Mouse (Mus musculus) kidney, postnatal 4 days (tissue): Measurements from ENCODE around the gene Tlr9.

ENCODE experiments used
- DNase-seq, 2 experiments: peaks; one replicate each; pipeline ENCODE4 v3.0.0; 2021; ENCODE audit warnings: mixed read lengths in 2 of 2

Gene Tlr9

DNA sequence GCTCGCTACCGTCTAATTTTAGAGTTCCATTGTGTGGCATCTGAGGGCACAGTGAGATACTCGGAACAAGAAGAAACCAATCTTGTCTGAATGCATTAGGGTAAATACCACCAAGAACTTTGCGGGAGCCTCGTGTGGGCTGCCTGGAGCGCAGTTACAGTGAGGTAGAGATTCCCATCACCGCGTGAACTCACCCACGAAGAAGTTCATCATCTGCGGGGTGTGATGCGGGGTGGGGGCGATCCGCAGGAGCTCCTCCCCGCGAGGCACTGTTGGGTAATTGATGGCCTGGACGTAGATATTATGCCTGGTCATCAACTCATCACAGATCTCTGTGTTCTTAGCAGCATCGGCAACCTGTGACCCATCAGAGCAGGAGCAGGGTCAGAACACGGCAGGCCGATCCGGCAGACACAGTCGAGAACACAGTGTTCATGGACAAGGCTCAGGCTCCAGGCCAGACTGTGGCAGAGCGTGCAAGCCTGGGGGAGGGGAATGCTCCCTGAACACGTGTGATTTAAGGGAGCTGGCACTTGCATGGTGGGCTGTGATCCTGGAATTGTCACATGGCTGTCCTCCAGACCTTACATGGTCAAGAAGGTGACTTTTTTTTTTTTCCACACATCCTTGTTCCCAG is 12.9 kb downstream of the Tlr9 start:
- no peak for DNase-seq

DNA sequence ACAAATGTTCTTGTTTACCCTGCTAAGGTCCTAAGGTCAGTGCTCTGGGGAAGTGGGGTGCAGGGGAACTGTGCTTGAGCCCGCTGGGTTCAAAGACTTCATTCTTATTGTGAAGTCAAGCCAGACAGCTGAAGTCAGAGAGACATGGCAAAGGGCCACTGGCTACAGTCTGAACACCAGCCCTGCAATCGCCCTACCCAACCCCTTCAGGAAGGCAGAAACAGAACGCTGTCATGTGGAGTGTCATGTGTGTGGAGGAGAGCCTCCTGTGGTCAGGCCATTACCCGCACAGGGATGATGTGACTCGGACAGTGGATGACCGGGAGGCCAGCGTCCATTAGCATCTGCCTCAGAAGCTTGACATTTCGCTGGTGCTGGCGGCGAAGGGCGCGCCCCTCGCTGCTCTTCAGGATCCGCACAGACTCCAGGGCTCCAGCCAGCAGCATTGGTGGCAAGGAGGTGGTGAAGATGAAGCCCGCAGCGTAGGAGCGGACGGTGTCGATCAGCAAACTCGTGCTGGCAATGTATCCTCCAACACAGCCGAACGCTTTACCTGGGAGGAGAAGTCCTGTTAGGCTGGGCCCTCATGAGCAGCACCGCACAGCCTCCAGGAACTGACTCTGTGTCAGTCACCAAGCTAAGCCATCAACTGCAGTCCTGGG is 13.9 kb downstream of the Tlr9 start:
- no peak for DNase-seq

DNA sequence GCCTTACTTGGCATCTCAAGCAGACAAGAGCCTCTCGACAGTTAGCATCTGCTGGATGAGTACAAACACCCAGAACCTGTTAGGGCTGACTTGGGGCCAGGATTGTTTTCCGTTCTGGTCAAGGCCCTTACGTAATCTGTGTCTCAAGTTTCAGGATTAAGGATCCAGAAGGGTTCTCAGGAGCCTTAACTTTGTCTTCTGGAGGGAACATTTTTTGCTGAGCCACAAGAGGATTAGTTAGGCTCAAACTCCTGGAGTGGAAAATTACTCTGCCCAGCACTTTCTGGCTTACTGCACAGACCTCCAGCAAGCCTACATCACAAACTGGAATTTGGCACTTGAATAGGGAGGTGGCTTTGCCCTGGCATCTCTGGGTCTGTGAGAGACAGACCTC is 14.4 kb downstream of the Tlr9 start:
- DNase-seq, result no peak

DNA sequence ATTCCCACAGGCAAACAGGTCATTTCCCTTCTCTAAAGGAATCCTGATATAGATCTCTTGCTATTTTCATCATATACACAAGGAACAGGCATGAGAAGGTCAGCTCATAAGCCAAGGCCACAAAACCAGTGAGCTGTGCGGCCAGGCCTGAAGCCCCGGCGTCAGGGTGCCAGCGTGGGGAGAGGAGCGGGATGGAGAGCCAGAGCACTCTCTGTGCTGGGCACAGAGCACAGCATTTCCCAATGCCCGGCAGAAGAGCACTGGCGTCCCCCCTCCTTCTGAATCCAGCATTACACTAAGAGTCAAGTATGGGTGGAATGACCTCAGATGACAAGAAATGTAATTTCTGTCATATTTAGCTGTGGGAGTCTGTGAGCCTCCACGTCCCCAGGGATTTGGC is 15.0 kb downstream of the Tlr9 start:
- no peak for DNase-seq

DNA sequence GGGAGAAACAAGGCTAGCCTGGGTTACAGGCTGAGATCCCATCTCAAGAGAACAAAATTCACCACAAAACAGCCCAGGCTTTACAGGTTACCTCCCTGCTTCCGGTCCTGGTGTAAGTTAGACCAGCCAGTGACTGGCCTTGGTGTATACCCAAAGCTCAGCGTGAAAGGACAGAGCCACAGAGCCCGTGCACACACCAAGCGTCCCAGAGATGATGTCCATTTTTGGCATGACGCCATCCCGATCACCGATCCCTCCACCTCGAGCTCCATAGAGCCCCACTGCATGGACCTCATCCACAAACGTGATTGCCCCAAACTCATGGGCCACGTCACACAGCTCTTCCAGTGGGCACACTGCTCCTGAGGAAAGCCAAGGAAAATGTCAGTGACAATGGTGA is 15.5 kb downstream of the Tlr9 start:
- DNase-seq, result no peak

DNA sequence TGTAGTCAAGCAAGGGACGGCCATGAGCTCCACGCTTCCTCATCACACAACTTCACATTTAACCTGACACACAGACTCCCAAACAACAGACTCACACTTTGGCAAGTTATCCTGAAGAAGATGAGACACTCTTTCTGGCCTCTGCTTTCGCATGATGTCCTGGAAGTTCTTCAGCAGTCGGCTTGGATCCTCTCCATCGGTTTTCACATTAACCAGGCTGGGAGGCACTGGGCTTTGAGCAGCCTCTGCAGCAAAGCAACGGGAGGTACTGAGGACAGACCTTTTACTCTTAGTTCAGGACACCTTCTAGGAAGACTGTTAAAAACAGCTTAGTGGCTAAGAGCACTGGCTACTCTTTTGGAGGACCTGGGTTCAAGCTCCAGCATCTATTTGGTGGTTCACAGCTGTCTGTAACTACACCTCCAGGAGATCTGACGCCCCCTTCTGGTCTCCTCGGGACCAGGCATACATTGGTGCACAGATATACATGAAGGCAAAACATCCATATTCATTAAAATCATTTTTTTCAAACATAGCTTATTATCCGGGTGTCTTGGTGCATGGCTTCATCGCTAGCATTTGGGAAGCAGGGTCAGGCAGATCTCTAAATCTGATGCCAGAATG is 19.3 kb downstream of the Tlr9 start:
- DNase-seq, result no peak

DNA sequence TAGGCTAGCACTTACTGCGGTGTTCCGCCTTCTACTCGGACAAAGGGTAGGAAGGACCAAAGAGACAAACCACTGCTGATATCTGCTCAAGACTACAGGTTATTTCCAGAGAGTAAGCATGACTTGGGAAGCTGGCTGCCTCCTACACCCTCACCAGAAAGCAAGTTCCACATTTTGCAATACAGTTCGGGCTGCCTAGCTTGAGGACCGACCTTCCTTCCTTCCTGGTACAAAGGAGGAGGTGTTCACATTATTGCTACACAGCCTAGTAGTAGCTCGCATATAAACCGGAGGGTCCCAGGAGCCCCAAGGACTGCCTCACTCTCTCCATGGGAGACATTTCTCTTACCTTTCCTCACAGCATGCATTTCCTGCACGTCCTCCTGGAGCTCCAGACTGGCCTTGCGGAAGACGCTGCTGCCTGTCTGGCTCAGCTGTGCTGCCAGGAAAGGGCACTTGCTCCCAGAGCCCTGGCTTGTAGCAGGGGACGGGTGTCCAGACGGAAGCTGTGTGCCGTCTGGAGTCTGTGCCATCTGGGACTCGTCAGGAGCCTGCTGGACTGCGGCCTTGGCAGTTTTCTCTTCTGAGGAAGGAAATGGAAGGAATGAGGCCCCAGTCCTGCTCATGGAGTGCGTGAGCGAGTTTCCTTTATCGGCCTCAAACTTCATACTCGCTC is 20.6 kb downstream of the Tlr9 start:
- peak; percentile 61 to 73 for DNase-seq

DNA sequence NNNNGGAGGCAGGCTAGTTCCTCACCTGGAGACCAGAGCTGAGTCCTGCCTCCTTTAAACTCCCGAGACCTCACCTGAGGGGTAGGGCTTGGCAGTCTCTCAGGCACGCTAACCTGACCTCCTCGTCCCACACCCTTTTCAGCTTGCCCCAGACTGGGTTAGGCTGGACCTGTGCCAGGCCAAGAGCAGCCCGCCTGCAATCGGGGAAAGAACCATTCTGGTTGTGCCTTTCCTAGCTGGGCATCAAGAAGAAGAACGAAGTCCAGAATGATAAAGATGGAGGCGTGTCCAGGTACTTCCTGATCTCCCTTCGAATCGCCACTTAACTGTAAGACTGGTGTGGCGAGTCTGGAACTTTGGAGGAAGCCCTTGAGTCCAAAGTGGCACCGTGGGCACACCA is 27.2 kb downstream of the Tlr9 start:
- no peak for DNase-seq

DNA sequence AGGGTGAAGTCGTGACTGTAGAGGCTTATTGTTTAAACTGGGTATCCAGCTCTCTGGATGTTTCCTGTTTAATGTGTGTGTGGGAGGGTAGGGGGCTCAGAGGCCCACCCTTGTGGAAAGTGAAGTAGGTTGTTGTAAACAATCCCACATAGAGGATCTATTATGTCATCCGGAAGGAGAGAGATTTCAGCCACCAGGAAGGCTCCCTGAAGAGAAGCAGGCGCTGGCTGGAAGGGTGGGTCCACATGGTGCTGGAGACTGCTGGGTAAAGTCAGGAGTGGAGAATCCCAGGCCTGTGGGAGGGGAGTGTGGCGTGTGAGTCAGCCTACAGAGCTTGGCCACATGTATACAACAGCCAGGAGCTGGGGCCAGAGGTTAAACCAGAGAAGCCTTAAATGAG is 27.8 kb downstream of the Tlr9 start:
- DNase-seq, result no peak

DNA sequence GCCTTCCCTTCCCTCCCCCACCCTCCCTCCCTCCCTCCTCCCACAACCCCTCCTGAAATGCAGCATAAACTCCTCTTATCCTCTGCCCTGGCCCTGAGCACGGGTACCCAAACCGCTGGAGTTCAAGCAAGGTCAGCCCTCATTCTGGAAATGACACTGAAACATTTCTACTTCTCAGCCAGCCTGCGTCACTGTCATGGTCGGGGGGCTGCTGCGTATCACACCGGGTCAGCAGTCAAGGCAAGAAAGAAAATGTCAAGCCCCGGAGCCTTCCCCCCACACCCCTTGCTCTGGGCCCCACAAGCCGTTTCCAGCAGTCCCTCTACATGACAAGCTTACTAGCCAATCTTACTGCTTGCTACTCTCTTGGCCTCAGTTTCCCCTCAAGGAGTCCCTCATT is 28.7 kb downstream of the Tlr9 start:
- no peak for DNase-seq

DNA sequence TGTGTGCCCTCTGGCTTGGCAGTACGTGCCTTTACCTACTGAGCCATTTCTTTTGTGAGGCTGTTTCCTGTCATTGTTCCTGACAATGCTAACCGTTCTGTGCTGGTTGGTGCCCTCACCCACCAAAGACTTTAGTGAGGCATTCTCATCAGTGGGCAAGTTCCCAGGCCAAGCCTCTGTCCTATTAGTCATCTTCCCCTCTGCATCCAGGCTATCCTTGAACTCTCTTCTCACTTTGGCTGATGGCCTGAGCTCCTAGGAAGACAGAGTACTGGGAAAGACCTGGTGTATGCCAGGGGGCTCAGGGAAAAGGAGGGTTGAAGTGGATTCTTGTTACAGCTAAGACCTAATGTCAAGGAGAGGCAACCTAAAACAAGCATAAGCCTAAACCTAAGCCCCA is 31.6 kb downstream of the Tlr9 start:
- DNase-seq, result no peak

DNA sequence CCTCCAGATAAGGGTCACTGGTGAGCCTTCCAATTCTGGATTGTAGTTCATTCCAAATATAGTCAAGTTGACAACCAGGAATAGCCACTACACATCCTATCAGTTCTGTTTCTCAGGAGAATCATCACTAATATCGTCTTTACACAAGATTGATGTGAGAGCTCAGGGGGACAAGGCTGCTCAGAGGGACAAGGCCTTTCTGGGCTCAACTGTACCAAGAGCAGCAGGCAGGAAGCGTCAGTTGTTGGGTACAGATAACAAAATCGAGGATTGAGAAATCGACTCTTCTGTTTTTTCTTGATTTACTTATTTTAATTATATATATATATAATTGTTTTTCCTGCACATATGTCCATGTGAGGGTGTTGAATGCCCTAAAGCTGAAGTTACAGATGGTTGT is 36.0 kb downstream of the Tlr9 start:
- DNase-seq, result no peak

DNA sequence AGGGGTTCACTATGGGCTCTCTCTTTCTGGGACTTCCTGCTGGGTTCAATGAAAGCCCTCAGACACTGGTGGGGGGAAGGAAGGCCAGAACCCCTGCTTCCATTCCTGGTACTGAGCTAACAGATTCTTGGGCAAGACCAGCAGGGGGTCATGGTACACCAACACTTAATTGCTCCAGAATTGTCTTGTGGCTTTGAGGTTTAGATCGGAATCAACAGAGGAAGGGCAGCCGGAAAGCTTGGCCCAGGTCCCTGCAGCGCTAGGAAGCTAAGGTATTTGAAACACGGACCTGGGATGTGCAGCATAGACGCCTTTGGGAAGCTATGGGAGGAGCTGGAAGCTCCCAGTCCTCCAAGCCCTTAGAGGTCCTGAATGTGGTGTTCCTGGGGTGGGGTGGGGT is 36.6 kb downstream of the Tlr9 start:
- no peak for DNase-seq

DNA sequence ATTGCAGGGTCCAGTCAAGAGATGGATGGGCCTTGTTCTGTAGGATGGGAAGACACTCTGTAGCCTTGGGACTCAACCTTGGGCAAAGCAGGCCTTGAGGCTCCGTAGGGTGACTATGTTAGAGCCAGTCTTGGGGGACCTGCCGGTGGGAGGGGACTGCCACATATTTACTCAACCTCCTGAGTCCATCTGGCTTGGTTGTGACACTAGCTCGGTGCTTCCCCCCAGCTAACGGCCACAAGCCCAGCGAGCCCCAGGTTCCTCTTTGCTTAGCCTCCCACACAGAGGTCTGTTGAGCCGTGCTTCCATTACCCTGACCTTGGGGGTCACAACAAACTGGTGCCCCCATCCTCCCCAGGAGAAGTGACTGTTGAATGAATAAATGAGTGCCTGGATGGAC is 38.7 kb downstream of the Tlr9 start:
- no peak for DNase-seq

DNA sequence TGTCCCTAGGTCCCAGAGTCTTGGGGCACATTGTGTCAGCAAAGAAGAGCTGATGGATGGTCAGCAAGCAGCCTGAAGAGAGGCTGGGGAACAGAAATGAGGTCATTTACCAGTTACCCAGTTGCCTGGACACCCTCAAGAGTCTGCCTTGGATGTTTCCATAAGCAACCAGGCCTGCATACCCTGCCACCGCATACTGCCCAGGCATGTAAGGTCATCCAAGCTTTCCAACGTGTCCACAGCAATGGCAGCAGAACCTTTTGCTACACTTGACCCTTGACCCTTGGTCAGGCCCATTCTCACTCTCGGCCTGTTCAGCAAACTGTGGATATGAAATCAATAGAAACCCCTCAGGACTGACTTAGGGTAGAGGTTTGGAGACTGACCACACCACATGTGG is 39.1 kb downstream of the Tlr9 start:
- no peak for DNase-seq

DNA sequence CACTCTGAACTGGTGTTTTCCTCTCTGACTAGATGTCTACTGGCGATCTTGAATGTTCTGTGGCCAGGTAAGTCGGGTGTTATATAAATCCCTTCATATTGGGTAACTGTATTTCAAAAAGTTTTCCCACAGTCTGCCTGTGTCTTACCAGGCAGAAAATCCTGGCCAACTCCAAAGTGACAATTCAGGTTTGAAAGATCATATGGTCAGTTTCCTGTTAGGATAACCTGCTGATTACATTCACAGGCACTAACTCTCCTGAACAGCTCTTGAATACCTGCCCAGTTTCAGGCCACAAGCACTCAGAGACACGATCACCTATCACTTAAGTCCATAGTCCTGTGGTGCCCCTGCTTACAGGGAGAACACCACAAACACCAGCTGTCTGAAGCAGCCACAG is 39.7 kb downstream of the Tlr9 start:
- DNase-seq, result no peak

DNA sequence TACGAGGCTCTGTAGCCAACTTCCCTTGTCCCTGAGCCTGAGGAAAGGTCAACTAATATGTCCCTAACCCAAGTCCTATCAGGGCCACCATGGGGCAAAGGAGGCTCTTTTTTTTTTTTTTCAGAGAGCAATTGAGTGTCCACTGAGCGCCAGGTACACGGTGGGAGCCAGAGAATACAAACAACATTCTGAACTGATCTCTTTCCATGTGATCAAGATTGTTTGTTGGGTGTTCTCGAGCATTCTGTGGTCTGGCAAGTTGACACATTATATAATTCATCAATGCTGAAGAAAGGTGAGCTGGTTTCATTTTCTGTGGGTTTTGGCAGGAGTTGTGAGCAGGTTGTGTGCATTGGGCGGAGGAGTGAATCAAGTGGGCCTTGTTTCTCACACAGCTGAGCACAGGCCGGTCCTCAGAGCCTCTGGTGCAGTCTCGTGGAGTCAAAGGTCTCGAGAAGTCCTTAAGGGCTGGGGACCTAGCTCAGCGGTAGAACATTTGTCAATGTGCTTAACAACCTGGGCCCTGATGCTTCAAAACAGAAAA is 41.1 kb downstream of the Tlr9 start:
- no peak for DNase-seq

DNA sequence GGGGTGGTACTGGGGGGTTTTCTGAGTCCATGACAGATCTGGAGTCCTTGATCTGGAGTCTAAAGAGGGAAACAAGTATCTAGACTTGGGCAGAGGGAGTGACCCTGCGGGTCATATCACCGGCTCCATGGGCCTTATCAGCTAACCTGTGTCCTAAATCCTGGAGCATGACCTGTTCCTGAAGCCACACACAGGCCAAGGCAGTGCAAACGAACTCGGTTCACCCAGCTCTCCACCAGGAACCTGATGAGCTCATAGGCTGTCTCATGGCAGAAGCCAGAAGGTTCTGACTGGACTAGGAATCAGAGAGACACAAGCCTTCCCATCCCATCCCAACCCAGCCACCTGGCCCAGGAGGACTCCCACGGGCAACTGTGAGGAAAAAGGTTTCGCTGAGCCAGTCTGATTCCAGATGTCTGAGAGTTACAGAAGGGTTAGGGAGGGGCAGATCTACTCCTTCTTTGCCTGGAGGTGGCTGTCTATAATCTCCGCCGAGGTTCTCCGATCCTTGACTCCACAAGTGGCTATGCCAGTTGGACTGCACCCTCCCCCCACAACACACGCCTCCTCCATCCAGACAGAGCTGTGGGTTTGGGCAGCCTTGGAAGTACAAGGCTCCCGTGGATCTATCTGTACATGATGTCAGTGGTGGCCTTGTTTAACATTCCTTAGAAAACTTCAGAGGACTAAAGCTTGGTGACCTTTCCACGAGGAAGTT is 43.1 kb downstream of the Tlr9 start:
- no peak for DNase-seq

DNA sequence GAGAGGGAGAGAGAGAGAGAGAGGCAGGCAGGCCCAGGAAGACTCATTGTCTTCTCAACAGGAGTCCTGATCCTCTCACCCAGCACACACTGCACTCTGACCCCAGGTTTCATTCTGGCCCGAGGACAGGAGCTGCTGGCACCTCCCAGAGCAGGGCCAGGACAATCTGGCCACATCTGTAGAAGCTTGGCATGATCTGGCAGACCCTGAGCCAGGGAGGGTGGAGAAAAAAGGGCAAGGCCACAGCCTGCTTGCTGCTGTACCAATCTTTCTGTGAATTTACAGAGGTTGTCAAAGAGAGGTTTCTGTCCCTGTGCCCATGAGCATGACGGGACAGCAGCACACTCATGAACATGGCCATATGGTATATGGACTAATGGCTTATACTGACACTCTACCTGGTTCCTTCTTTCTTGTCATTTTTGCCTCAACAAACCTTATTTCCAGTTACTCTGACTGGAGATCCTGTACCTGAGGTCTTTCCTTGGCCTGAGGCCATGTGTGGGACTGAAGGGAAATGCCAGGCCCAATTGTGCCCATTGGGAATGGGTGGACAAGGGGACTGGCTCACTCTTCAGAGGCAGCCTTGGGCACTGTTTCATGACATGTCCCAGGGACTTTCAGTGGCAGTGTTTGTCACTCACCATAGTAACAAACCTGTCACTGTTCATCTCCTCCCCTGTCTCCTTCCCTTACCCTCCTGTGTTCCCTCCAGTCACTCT is 44.7 kb downstream of the Tlr9 start:
- no peak for DNase-seq

DNA sequence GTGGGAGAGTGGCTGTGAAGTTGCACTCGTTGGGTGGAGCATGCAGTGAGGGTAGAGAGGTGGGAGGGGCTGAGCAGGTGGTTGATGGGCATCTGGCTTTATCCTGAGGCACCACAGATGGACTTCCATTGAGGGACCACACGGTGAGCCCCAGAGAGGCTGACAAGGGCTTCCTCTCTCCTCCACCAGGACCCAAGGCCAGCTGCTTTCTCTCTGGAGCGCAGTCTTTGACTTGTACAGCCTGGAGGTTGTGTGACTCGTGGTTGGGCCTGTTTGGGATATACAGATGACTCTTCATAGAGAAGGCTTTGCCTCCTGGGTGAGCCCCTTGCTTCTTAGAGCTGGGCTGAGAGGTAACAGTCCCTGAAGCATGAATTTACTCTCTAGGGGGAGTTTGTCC is 46.0 kb downstream of the Tlr9 start:
- no peak for DNase-seq

DNA sequence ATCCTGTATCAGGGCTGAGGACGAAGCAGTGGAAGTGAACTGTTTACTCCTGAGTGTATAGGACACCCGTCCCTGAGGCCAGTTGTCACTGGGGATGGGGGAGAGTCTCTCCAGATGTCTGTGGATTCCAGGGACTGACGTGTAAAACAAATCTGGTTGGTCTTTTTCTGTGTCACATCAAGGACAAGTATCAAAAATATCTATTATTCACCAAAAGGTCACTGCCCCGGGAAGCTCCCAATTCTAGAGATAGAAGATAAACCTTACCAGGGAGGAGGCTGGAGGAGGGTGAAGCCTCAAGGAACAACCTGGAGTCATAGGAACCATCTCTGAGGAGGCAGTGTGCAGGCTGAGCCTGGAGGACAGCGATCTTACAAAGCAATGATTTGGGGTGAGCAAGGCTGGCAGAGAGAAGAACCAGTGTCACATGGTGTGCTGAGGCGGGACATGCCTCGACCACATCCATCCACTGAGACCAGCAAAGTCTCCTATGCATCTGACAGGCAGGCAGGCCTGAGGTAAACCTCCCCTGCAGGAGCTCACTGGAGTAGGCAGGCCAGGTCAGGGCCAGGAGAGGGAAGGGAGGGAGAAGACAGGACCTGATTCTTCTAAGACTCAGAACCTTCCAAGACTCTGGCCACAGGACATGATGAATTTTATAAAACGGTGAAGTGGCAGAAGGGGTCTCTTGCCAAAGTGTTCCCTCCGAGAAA is 46.8 kb downstream of the Tlr9 start:
- no peak for DNase-seq

DNA sequence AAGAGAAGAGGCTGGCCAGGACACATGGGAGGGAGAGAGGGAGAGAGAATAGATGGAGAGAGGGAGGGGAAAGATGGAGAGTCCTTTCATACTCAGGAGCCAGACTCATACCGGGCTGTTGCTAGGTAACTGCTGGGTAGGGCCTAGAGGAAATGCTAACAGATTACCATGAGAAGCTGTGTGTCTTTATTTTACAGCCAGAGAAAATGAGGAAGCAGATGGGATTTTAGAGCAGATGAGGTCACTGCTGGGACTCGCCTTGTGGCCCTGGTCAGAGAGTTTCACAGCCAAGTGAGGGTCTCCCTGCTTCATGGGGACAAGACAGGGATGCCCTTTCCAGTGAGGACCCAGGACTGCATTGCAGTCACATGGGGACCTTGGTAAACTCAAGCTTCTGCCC is 47.5 kb downstream of the Tlr9 start:
- DNase-seq, result no peak
